Mouse (Mus musculus) cerebellum, adult 11-12 months (tissue): ENCODE results near the gene Cdc6.
A peak's percentile ranks its signal among the peaks of the same experiment; 100 is the strongest.
"Not testable (repeated sequence)": the region's sequence is repeated elsewhere in the genome, so short reads cannot be mapped to it uniquely, and the experiment has no call there.

Source experiments
- DNase-seq: peaks from one replicate; pipeline ENCODE4 v3.0.0; 2022

The Cdc6 gene

DNA sequence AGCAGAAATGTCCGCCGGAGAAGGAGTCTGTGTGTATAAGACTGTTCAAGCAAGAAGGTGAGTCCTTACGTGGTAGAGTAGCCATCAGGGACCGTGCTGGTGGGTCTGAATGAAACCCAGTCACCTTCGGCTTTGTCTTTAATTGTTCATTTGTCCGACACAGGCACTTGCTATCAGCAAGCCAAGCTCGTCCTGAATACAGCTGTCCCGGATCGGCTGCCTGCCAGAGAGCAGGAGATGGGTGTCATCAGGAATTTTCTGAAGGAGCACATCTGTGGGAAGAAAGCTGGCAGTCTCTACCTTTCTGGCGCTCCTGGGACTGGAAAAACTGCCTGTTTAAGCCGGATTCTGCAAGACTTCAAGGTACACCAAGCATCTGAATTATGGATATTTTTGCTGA, 2.8 kb downstream of the Cdc6 start:
- DNase-seq, result no peak

DNA sequence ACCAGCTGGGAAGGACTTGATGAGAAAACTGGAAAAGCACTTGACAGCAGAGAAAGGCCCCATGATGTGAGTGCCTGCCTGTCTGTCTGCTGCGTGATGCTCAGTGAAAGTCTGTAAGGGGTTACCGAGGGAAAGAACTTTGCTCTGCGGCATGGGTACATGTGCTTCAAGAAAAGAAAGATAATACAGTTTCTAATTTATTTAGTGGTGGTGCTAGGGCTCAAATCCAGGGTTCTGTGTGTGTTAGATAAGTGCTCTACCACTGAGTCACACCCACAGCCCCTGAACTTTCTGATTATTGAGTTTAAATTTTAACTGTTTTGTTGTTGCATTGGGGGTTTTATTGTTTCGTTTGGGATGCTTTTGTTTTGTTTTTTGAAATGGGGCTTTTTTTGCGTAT, 3.9 kb downstream of the Cdc6 start:
- no peak for DNase-seq

DNA sequence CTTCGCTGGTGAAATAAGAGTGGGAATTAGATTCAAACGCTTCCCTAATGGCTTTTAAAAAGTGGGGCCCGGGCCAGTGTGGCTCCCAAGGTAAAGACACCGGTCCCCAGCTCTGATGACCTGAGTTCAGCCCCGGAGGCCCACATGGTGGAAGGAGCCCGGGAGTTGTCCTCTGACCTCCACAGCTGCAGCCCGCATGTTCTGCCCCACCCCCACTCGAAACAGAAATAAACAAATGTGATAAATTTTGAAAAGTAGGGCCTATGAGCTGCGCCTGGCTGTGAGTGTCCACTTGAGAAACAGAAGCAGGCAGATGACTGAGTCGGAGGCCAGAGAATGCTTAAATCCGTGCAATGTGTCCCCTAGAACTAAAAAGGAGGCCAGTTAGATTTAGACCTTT, 6.6 kb downstream of the Cdc6 start:
- DNase-seq, result no peak

DNA sequence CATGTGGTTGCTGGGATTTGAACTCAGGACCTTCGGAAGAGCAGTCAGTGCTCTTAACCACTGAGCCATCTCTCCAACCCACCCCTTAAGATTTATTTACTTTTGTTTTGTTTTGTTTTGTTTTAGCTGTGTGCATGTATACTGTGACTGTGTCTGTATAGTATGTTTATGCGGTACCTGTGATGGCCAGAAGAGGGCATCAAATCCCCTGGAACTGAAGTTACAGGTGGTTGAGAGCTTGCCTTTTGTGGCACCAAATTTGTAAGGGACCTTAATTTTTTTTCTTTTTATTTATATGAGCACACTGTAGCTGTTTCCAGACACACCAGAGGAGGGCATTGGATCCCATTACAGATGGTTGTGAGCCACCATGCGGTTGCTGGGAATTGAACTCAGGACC, 8.8 kb downstream of the Cdc6 start:
- not testable (repeated sequence) for DNase-seq

DNA sequence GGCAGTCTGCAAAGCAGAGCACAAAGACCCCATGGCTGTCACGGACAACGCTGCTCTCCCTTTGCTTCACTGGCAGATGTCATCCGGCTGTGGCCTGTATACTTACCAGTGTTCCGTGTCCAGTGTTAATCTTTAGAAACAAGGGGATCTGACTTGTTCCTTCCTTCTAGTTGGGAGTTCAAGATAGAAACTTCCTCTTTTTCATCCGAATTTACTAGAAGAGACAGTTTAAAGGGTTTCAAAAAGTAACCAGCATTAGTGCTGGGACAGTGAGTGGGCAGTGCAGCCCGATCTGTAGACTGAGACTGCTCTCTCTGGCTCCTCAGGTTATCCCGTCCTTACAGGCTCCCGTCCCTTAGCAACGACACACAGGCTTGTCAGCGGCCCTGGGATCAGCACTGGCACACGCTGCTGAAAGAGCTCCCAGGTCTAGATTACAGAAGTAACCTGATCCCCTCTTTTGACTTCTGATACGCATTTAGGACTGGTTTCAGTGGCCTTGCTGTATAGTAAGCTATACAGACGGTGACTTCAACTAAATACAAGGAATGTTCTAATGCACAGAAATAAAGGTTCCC, 9.9 kb downstream of the Cdc6 start:
- DNase-seq, result no peak

DNA sequence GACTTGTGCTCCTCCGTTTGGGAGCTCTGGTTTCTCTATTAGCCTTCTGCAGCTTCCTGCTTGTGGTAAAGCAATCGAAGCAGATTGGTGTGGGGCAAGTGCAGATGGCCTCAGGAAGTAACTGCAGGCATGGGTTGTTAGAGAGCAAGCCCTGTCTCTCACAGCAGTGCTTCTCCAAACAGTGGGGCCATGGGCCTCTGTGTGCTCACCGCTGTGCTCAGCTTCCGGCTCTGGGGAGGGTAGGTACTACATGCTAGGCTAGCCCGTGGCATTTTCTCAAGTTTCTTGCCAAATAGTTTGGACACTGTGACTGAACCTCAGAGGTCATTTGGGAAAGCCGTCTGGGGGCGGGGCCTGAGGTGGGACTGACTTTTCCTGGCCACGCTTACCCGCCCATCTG, 10.6 kb downstream of the Cdc6 start:
- no peak for DNase-seq

DNA sequence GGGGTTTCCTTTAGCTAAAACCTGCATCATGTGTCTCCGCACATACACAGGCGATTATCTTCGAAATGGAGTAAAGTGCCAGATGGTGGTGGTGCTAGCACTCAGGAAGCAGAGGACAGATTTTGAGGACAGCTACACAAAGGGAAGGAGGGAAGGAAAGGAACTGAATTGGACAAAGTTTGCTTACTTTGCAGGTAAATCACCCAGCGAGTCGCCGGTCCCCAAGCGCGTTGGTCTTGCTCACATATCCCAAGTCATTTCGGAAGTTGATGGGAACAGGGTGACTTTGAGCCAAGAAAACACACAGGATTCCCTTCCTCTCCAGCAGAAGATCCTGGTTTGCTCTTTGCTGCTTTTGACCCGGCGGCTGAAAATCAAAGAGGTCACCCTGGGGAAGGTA, 11.4 kb downstream of the Cdc6 start:
- DNase-seq, result no peak

DNA sequence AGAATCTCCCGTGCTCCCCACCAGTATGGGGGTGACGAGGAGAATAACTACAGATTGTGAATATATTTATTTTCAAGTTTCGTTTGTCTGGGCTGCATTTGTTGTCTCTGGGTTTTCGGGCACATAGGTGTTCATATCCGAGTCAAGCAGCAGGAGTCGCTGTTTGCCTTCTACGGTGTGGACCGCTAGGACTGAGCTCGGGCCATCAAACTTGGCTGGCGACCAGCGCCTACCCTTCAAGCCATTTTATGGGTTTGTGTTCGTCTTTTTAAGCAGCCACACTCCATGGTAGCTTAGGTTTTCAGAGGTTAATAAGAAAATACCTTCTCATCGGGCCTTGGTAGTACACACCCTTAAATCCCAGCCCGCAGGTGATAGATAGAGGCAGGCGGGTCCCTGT, 14.2 kb downstream of the Cdc6 start:
- peak; percentile 38 for DNase-seq

DNA sequence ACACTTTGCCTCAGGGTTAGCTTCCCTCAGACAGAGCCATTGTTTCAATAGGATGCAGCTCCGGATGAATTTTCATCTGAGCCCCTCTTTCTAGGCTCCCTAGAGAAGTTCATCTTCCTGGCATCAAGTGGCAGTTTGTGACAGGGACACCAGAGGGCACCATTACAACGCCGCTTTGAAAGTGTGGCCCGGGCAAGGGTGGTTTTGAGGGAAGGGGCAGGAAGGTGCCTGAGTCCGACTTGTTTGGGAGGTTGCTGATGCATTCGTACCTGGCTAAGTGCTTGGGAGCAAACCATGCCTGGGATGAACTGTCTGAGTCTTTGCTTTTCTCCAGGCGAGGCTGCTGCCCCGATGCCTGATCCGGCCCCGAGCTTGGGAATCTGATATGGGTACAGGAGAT, 14.7 kb downstream of the Cdc6 start:
- DNase-seq, result peak; percentile 47

DNA sequence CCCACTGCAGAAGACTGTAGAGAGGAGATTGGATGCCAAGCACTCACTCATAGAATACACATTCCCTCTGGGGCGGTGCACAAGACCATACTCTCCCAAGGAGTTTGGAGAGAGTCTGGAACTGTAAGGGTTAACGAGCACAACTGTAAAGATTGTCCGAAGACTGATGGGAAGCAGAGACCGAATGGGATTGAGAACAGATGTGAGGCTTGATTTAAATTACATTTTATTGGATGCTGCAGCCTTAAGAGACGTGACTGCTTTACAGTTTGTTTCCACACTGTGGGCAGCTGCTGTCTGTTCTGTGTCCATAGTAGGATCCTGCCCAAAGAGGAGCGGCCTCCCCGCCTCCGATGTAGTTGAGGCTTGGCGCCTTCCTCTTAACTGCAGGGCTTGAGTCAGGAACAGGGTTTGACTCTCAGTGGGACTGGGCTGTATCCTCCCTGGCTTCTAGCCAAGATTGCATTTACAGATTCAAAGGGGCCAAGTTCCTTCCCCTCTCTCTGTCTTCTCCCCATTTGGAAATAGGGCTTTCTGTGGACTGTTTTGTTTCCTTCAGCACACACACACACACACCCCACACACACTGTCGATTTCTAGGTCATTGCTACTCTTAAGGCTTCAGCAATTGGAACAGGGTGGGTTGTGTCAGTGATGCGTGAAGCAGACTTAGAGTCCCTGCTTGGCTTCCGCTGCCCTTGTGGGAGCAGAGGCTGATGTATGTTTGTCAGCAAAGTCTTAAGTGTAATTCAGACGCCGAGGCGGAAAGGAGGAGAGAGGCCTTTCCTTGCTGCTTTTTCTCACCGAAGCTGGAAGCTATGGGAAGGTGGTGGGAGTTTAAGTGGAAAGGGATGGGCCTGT, 15.5 kb downstream of the Cdc6 start:
- DNase-seq, result peak; percentile 34

DNA sequence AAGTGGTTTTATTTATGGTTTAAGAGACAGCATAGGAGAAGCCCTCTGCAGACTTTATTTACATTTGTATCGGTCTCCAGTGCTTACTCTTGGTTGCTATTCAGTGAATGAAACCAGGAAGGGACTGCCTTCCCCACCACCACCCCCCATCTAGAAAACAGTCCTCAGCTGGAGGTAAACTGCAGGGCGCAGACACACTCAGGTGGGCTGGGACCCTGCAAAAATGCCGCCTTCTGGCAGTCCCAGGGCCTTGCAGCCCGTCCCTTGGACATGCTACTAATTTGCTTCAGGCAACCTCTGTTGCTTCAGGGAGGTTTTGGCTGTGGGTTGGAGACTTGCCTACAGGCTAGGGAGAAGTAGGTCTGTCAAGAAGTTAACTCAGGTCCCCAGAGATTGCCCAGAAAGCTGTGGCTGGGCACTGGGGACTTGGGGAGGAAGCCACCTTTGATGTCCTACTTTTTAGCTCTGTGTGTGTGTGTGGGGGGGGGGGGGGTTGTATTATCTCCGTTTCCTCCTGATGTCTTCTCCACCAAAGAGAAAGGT, 17.1 kb downstream of the Cdc6 start:
- peak; percentile 37 for DNase-seq

DNA sequence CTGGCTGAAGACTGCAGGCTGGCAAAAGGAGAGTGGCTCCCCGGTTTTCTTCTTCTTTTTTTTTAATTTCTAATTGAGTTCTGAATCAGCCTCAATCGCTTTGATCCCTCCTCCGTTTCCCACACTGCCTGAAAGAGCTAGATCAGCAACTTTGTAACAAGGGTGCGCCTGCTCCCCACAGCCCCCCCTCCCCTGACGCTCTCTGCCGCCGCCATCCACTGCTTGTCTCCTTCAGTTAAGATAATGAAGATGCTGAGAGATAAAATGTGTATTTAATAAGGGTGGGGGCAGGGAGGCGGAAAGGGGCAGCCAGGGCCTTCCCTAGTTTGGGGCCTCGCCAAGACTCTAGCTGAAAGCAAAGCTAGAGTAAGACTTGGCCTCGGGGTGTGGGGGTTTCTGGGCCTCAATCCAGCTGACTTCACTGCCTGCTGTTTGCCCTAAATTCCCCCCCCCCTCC, 17.7 kb downstream of the Cdc6 start:
- DNase-seq, result peak; percentile 49

DNA sequence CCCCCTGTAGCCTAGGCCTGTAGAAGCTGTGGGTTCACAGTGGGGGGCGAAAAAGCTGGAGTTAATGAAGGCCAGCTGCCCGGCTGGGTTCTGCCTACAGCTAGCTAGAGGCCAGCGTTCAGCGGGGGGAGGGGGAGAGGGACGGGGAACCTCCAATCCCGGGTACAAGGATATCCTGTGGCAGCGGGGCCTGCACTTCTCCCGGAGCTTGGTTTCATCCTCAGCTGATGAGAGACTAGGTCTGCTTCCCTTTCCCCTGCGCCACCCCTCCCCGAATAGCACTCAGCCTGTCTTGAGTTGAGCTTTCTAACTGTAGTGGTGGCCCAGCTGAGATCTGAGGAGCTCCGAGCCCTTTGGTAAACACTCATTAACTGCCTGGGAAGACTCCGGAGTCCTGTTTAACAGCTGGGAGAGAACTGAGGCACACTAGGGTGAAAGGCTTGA, 18.3 kb downstream of the Cdc6 start:
- peak; percentile 60 for DNase-seq

DNA sequence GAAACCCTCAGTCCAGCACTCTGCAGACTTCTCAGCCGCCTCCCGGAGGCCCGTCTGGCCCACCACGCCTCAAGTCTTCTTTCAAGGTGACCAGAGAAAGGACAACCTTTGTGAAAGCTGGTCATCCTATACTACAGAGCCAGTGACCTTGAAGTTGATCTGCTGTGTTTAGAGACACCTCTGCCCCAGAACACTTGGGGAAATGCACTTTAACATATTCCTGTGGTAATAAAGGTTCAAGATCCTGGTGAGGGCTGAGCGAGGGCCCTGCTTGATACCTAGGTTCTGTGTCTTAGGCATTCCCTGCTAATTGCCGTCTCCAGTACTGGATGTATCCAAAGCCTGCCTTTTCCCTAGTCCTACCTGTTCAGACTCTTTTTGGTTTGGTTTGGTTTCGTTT, 19.0 kb downstream of the Cdc6 start:
- no peak for DNase-seq

DNA sequence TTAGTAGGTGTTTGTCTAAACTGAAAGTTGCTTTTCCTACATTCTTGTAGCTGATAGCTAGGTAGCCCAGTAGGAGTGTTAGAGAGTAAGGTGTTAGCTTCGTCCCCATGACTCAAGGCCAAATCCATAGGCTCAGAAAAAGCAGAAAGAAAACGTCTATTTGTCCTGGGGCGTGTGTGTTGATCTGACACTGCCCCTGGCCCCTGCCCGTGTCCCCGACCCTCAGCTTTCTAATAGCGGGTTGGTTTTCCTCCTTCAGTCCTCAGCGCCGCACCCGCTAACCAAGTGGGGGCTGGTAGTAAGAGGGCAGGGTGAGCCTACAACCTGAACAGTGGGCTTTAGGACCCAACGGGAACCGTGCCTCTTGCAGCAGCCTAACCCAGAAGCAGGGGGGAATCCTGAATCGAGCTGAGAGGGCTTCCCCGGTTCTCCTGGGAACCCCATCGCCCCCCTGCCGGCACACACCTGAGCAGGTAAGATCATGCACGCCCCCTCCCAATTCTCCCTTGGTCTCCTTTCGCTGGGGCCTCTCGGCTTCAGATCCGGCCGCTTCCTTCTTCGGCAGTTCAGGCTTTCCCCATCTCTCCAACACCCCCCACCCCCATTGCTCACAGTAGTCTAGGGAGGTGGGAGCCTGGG, 20.0 kb downstream of the Cdc6 start, which contains the start of gene Rara:
TSS of gene Rara (plus strand) at position 381 of the 639 bp plus-strand sequence.
- DNase-seq, result peak; percentile 77

DNA sequence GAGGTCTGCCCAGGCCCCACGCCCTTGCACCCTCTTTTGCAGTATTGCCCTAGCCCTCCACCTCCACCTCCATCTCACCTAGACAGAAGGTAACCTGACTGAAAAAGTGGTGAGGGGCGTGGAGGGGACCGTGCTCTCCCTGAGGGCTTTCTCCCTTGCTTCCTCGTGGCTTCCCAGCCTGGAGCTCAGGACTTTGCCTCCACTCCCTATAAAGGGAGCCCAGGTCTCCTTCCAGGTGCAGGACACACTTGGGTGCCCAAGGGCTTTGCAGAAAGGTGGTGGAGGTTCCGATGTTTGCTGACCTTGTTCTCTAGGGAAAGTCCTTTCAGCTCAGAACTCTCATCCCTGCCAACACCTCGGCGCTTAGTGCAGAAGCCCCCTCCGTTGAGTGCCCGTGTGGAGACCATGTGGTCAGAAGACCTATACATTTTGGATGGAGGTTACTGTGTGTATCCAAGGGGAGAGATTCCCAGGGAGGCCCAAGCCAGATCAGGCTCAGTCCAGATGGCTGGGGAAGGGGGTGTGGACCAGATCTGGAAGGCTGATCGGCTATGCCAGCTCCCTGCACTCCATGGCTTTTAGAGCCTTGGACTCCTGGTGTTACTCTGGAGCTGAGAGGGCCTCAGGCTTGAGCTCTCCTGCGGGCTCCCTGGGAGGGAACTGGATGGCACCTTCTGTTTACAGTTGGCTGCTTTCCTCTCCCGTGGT, 20.7 kb downstream of the Cdc6 start:
- peak; percentile 78 for DNase-seq

DNA sequence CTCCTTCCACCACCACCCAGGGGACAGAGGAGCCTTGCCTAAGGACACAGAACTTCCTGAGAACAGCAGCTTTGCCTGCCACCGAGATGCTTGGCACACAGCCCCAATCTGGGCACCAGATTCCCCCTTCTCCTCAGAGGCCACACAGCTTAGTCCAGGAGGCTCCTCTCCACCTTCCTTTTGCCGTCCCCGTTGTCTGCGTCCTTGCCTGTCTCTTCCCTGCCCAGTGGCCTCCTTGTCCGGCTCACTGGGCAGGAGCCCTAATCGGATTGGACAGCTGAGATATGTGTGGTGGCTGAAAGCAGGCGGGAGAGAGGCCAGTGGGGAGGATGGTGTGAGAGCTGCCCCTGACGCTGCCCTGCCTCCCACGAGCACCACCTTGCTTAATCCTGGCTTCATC, 21.9 kb downstream of the Cdc6 start:
- DNase-seq, result peak; percentile 85

DNA sequence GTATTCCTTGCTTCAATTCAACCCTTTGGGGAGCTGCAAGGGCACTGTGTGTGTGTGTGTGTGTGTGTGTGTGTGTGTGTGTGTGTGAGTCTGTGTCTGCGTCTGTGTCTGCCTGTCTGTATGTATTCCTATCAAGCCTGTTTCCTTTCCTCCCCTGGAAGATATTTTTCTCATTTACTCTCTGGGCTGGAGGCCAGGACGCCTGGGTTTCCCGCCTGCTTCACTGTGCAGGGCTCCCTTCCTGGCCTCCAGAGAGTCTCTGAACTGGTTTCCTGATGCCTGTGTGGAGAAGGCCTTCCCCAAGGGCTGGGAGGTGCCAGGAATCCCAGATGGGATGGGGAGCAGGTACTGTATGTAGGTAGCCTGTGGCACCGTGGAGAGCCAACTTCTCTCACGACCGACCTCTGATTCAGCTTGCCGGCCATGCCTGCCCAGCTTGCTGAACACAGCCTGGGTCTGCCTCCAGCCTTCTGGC, 22.6 kb downstream of the Cdc6 start:
- peak; percentile 91 for DNase-seq

DNA sequence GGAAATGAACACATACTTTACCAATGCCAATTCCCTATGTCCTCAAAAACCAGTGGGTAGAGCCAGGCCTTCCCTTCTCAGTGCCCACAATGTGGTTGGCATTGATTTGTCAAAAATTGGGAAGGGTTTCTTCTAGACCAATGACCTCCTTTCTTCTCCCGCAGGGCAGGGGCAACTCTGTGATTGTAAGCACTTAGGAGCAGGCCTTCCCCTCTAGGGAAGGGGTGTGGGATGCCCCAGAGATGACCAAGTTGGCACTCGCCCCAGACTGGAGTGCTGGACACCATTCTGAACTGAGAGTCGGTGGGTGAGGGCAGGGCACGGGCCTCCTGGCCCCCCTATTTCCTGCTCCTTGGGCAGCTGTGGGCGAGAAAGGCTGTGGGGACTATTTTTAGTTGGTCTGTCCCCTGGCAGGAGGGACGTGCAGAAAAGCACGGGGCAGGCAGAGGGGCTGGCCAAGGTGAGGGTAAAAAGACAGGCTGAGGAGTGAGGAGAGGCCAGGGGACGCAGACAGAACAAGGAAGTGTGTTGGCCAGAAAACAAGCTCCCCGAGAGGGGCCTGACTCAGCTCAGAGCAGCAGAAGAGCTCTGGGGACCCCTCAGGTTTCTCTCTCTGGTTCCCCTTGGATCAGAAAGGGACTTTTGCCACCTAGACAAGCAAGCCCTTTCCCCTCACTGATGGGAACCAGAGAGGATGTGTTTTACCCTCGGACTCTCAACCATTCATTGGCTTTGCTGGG, 23.3 kb downstream of the Cdc6 start:
- peak; percentile 72 for DNase-seq

DNA sequence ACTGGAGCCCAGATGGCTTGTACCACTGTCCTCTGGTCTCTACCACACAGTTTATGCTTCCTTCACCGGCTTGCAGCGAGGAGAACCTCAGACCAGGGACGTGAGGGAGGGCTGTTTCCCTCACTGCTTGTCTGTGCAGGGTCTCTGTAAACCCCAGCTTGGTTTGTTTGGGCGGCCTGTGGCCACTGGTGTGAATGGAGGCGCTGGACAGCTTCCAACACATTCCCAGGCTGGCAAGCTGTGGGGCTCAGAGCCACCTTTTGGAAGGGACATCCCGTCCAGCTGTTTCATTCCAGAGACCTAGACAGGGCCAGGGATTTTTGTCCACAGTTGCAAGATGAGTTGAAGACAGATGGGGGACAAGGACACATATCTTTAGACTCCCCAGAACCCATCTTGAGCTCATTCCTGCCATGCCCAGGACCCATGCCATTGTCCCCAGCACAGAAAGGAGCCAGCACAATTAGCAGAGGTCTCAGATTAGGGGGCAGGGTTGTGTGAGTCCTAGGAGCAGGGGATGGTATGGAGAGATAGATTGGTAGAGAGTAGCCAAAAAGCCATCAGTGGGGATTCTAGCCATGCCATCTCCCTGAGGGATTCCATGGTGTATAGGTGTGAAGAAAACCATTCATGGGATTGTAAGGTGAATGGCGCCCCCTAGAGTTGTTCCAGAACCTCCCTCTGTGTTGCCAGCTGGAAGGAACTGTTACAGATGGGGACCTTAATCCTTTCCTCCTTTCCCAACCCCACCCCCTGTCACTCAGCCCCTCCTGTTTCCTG, 24.1 kb downstream of the Cdc6 start:
- DNase-seq, result peak; percentile 67
